In genomic region chr8:10687867-10688561, GRCm38 (mm10) we compare ENCODE assay signal across 21 mouse cellular contexts.
DNase-seq lines count a peak whose midpoint lies in the region; ATAC-seq and TF ChIP-seq lines count a peak whose summit lies in the region.
"Had no signal": no experiment of that assay in that cellular context is flagged by ENCODE, and none has a peak within 500 bp of the region (broad histone marks: within the 10 kb centered on the region; RNA-seq: fewer than 3 reads in every experiment).

No protein-coding gene starts in this region.

- no peak overlapping the region for H3K4me3 ChIP-seq in forebrain, embryonic 11.5 days (ENCODE audit: low read depth, low read length)
- H3K4me3 ChIP-seq in forebrain, postnatal 0 days (ENCODE audit: low read depth, low read length), result no peak overlapping the region
- H3K4me3 ChIP-seq in kidney, postnatal 0 days (replicated peaks; ENCODE audit: low read depth, low read length), result no peak overlapping the region
- no peak overlapping the region for H3K4me3 ChIP-seq in limb, embryonic 14.5 days (replicated peaks; ENCODE audit: low read length)
- no peak overlapping the region for H3K4me3 ChIP-seq in midbrain, embryonic 16.5 days (ENCODE audit: low read depth, low read length)
- H3K4me3 ChIP-seq in liver, postnatal 0 days (ENCODE audit: low read depth, low read length), result no peak overlapping the region
- no peak overlapping the region for H3K4me3 ChIP-seq in stomach, postnatal 0 days (ENCODE audit: low read depth, low read length)
- H3K4me3 ChIP-seq: embryonic facial prominence, embryonic 12.5 days; erythroblast, embryonic 14.5 days; left cerebral cortex, adult 2 months; stomach, embryonic 15.5 days had no signal

- no peak overlapping the region for H3K9ac ChIP-seq in forebrain, embryonic 11.5 days (ENCODE audit: low read length)
- H3K9ac ChIP-seq in forebrain, postnatal 0 days, result no peak overlapping the region
- H3K9ac ChIP-seq in kidney, postnatal 0 days (ENCODE audit: low read depth, low read length), result no peak overlapping the region
- no peak overlapping the region for H3K9ac ChIP-seq in limb, embryonic 14.5 days (ENCODE audit: low read depth, low read length, severe bottlenecking)
- no peak overlapping the region for H3K9ac ChIP-seq in midbrain, embryonic 16.5 days (ENCODE audit: low read depth, low read length)
- no peak overlapping the region for H3K9ac ChIP-seq in liver, postnatal 0 days (replicated peaks)
- no peak overlapping the region for H3K9ac ChIP-seq in stomach, postnatal 0 days (ENCODE audit: low read length)
- H3K9ac ChIP-seq: embryonic facial prominence, embryonic 12.5 days; stomach, embryonic 15.5 days had no signal

- no peaks in the 10 kb centered on the region for H3K9me3 ChIP-seq in forebrain, embryonic 11.5 days (ENCODE audit: control insufficient read depth, low read length)
- no peaks in the 10 kb centered on the region for H3K9me3 ChIP-seq in forebrain, postnatal 0 days (ENCODE audit: low read length)
- H3K9me3 ChIP-seq in kidney, postnatal 0 days (replicated peaks; ENCODE audit: low read length), result no peaks in the 10 kb centered on the region
- no peaks in the 10 kb centered on the region for H3K9me3 ChIP-seq in limb, embryonic 14.5 days (ENCODE audit: control insufficient read depth, low read length)
- no peaks in the 10 kb centered on the region for H3K9me3 ChIP-seq in midbrain, embryonic 16.5 days (replicated peaks; ENCODE audit: control insufficient read depth, low read length, poor library complexity, severe bottlenecking)
- no peaks in the 10 kb centered on the region for H3K9me3 ChIP-seq in liver, postnatal 0 days (ENCODE audit: low read length)
- H3K9me3 ChIP-seq in stomach, postnatal 0 days (ENCODE audit: control insufficient read depth, low read length), result no peaks in the 10 kb centered on the region
- H3K9me3 ChIP-seq: embryonic facial prominence, embryonic 12.5 days; stomach, embryonic 15.5 days had no signal

- no peak for TF ChIP-seq EP300 in liver, postnatal 0 days (IDR thresholded peaks at IDR 0.05; ENCODE audit: low read depth)
- no peak for TF ChIP-seq EP300 in stomach, postnatal 0 days (optimal IDR thresholded peaks at IDR 0.05)

- H3K27me3 ChIP-seq in forebrain, embryonic 11.5 days (ENCODE audit: control insufficient read depth, insufficient read depth, low read length), result no peaks in the 10 kb centered on the region
- H3K27me3 ChIP-seq in forebrain, postnatal 0 days (ENCODE audit: insufficient read depth, low read length), result no peaks in the 10 kb centered on the region
- no peaks in the 10 kb centered on the region for H3K27me3 ChIP-seq in kidney, postnatal 0 days (ENCODE audit: insufficient read depth, low read length)
- H3K27me3 ChIP-seq in limb, embryonic 14.5 days (ENCODE audit: control insufficient read depth, insufficient read depth, low read length), result no peaks in the 10 kb centered on the region
- no peaks in the 10 kb centered on the region for H3K27me3 ChIP-seq in midbrain, embryonic 16.5 days (ENCODE audit: control insufficient read depth, insufficient read depth, low read depth, low read length)
- H3K27me3 ChIP-seq in liver, postnatal 0 days (ENCODE audit: insufficient read depth, low read length), result no peaks in the 10 kb centered on the region
- H3K27me3 ChIP-seq in stomach, postnatal 0 days (ENCODE audit: control insufficient read depth, insufficient read depth, low read length), result no peaks in the 10 kb centered on the region
- H3K27me3 ChIP-seq: embryonic facial prominence, embryonic 12.5 days; stomach, embryonic 15.5 days had no signal

- WGBS in forebrain, embryonic 11.5 days, result 33% methylated on average over 9 of the region's 9 CpGs
- WGBS in forebrain, postnatal 0 days, result 21% methylated on average over 9 of the region's 9 CpGs
- WGBS in kidney, postnatal 0 days, result 29% methylated on average over 9 of the region's 9 CpGs
- WGBS in limb, embryonic 14.5 days, result 47% methylated on average over 9 of the region's 9 CpGs
- 18% methylated on average over 9 of the region's 9 CpGs for WGBS in midbrain, embryonic 16.5 days
- 46% methylated on average over 9 of the region's 9 CpGs for WGBS in liver, postnatal 0 days (ENCODE audit: insufficient replicate concordance)
- 34% methylated on average over 9 of the region's 9 CpGs for WGBS in stomach, postnatal 0 days

- no peak for TF ChIP-seq POLR2A in limb, embryonic 14.5 days (IDR thresholded peaks at IDR 0.05; ENCODE audit: borderline replicate concordance, extremely low read depth, insufficient read depth, insufficient read length)

- DNase-seq in forebrain, embryonic 11.5 days (ENCODE audit: low spot score), result peak; percentile 40
- DNase-seq in forebrain, postnatal 0 days, result no peak
- peak; percentile 73 for DNase-seq in kidney, postnatal 0 days (ENCODE audit: low spot score)
- no peak for DNase-seq in kidney, adult 11 months
- DNase-seq in limb, embryonic 14.5 days (ENCODE audit: low spot score), result peak; percentile 28
- no peak for DNase-seq in liver, postnatal 0 days
- DNase-seq in stomach, postnatal 0 days (ENCODE audit: low spot score), result no peak
- DNase-seq: adrenal gland, postnatal 14 days; lung, adult 18-20 months; thymus, adult 18-20 months; thymus, postnatal 36 days had no signal

- no peak for TF ChIP-seq CTCF in forebrain, postnatal 0 days (IDR thresholded peaks at IDR 0.05; ENCODE audit: low read depth)
- TF ChIP-seq CTCF in kidney, postnatal 0 days (IDR thresholded peaks at IDR 0.05; ENCODE audit: low read depth), result no peak
- TF ChIP-seq CTCF in liver, postnatal 0 days (IDR thresholded peaks at IDR 0.05; ENCODE audit: low read depth), result no peak
- TF ChIP-seq CTCF in stomach, postnatal 0 days (IDR thresholded peaks at IDR 0.05; ENCODE audit: low read depth), result no peak

- ATAC-seq in forebrain, embryonic 11.5 days (replicated peaks; ENCODE audit: low FRiP score), result 0 out of 2 replicates have a peak, but pooled peaks have one; percentile 30
- no peak; the same call in 1 of the 2 replicates for ATAC-seq in forebrain, postnatal 0 days
- peak; percentile 49 for ATAC-seq in kidney, postnatal 0 days (replicated peaks; ENCODE audit: low FRiP score, low read depth)
- ATAC-seq in limb, embryonic 14.5 days (ENCODE audit: low FRiP score, low read depth), result peak; percentile 44; the same call in 1 of the 2 replicates
- peak; percentile 71; the same call in 1 of the 2 replicates for ATAC-seq in midbrain, embryonic 16.5 days
- no peak for ATAC-seq in liver, postnatal 0 days
- no peak for ATAC-seq in stomach, postnatal 0 days (ENCODE audit: low FRiP score, low TSS enrichment)
- ATAC-seq: CD4-positive, CD25-positive, alpha-beta regulatory T cell, adult 4 months; hindbrain, postnatal 0 days; intestine, embryonic 16.5 days had no signal

- no peaks in the 10 kb centered on the region for H3K36me3 ChIP-seq in forebrain, embryonic 11.5 days (ENCODE audit: control insufficient read depth, insufficient read depth, low read length)
- no peaks in the 10 kb centered on the region for H3K36me3 ChIP-seq in forebrain, postnatal 0 days (ENCODE audit: insufficient read depth)
- H3K36me3 ChIP-seq in kidney, postnatal 0 days (ENCODE audit: insufficient read depth, low read length), result no peaks in the 10 kb centered on the region
- H3K36me3 ChIP-seq in limb, embryonic 14.5 days (ENCODE audit: control insufficient read depth, insufficient read depth, low read length), result no peaks in the 10 kb centered on the region
- no peaks in the 10 kb centered on the region for H3K36me3 ChIP-seq in midbrain, embryonic 16.5 days (ENCODE audit: control insufficient read depth, insufficient read depth, low read length)
- no peaks in the 10 kb centered on the region for H3K36me3 ChIP-seq in liver, postnatal 0 days (replicated peaks; ENCODE audit: insufficient read depth, low read length)
- no peaks in the 10 kb centered on the region for H3K36me3 ChIP-seq in stomach, postnatal 0 days (ENCODE audit: control insufficient read depth, insufficient read depth, low read length)
- H3K36me3 ChIP-seq: embryonic facial prominence, embryonic 12.5 days; stomach, embryonic 15.5 days had no signal

- H3K4me2 ChIP-seq in forebrain, embryonic 11.5 days (ENCODE audit: low read depth, low read length, severe bottlenecking), result no peak overlapping the region
- H3K4me2 ChIP-seq in forebrain, postnatal 0 days (ENCODE audit: low read depth), result no peak overlapping the region
- H3K4me2 ChIP-seq in kidney, postnatal 0 days (ENCODE audit: low read length), result peak overlapping the region; percentile 35
- H3K4me2 ChIP-seq in limb, embryonic 14.5 days (replicated peaks; ENCODE audit: low read depth, low read length, severe bottlenecking), result no peak overlapping the region
- H3K4me2 ChIP-seq in midbrain, embryonic 16.5 days (ENCODE audit: low read length), result no peak overlapping the region
- H3K4me2 ChIP-seq in liver, postnatal 0 days (ENCODE audit: low read depth, low read length), result no peak overlapping the region
- H3K4me2 ChIP-seq in stomach, postnatal 0 days (replicated peaks; ENCODE audit: low read depth), result no peak overlapping the region
- H3K4me2 ChIP-seq: embryonic facial prominence, embryonic 12.5 days; heart, embryonic 11.5 days; liver, embryonic 11.5 days; stomach, embryonic 15.5 days had no signal

- H3K27ac ChIP-seq in forebrain, embryonic 11.5 days (ENCODE audit: low read depth, low read length), result no peak overlapping the region
- H3K27ac ChIP-seq in forebrain, postnatal 0 days (ENCODE audit: low read depth, low read length), result no peak overlapping the region
- H3K27ac ChIP-seq in kidney, postnatal 0 days, result peak overlapping the region; percentile 36; the same call in 1 of the 2 replicates
- H3K27ac ChIP-seq in limb, embryonic 14.5 days (replicated peaks; ENCODE audit: low read depth, low read length), result no peak overlapping the region
- no peak overlapping the region for H3K27ac ChIP-seq in midbrain, embryonic 16.5 days (ENCODE audit: low read length)
- no peak overlapping the region for H3K27ac ChIP-seq in liver, postnatal 0 days (ENCODE audit: low read depth)
- no peak overlapping the region for H3K27ac ChIP-seq in stomach, postnatal 0 days (replicated peaks)
- H3K27ac ChIP-seq: embryonic facial prominence, embryonic 12.5 days; hindbrain, postnatal 0 days; left cerebral cortex, adult 2 months; stomach, embryonic 15.5 days had no signal

- no peaks in the 10 kb centered on the region; the same call in 1 of the 2 replicates for H3K4me1 ChIP-seq in forebrain, embryonic 11.5 days (replicated peaks; ENCODE audit: control insufficient read depth, insufficient read depth, low read length)
- H3K4me1 ChIP-seq in forebrain, postnatal 0 days (ENCODE audit: insufficient read depth), result no peaks in the 10 kb centered on the region
- H3K4me1 ChIP-seq in kidney, postnatal 0 days (replicated peaks; ENCODE audit: insufficient read depth, low read length), result 0 out of 2 replicates have a peak, but pooled peaks cover 6% of the 10 kb centered on the region
- peaks cover 6% of the 10 kb centered on the region; the same call in 1 of the 2 replicates for H3K4me1 ChIP-seq in limb, embryonic 14.5 days (ENCODE audit: control insufficient read depth, insufficient read depth, low read length)
- peaks cover 4% of the 10 kb centered on the region; the same call in 1 of the 2 replicates for H3K4me1 ChIP-seq in midbrain, embryonic 16.5 days (ENCODE audit: control insufficient read depth, insufficient read depth, low read length)
- no peaks in the 10 kb centered on the region for H3K4me1 ChIP-seq in liver, postnatal 0 days (ENCODE audit: insufficient read depth)
- H3K4me1 ChIP-seq in stomach, postnatal 0 days (replicated peaks; ENCODE audit: control insufficient read depth, insufficient read depth), result no peaks in the 10 kb centered on the region
- H3K4me1 ChIP-seq: stomach, embryonic 15.5 days had no signal

Comparison
In these comparisons a context has a peak if more than half of its experiments do, and no peak if none do; other contexts are left out.
1. ATAC-seq: peak in forebrain, embryonic 11.5 days (single experiment), kidney, postnatal 0 days (single experiment), limb, embryonic 14.5 days (single experiment) and midbrain, embryonic 16.5 days (single experiment); none in forebrain, postnatal 0 days (single experiment), liver, postnatal 0 days (single experiment) and stomach, postnatal 0 days (single experiment).
2. DNase-seq: peak in forebrain, embryonic 11.5 days (single experiment), kidney, postnatal 0 days (single experiment) and limb, embryonic 14.5 days (single experiment); none in forebrain, postnatal 0 days (single experiment), kidney, adult 11 months (single experiment), liver, postnatal 0 days (single experiment) and stomach, postnatal 0 days (single experiment).